Mouse (Mus musculus): ENCODE results near the gene Rimkla. TPM values are rescaled to one million over a fixed set of nuclear protein-coding genes. Genes with fewer than 3 reads are reported as not detected.

The Rimkla gene
- polyA plus RNA-seq, 1 experiment from 2014 or later, result 1.5 TPM

- DNase-seq (peak; percentile 38), ATAC-seq (ENCODE audit: insufficient read depth) (no peak)
- no peak overlapping the region for H3K9ac ChIP-seq
- H3K4me2 ChIP-seq, result no peak overlapping the region
- H3K4me3 ChIP-seq (ENCODE audit: low read depth, low read length), result no peak overlapping the region
- H3K4me1 ChIP-seq (ENCODE audit: insufficient read depth), result peaks cover 14% of the 10 kb centered on the region
- H3K9me3 ChIP-seq (ENCODE audit: low read depth, low read length), result no peaks in the 10 kb centered on the region
- no peaks in the 10 kb centered on the region for H3K36me3 ChIP-seq (ENCODE audit: insufficient read depth)
- no peak for TF ChIP-seq CTCF (IDR thresholded peaks at IDR 0.05; ENCODE audit: low read depth)
- 79% methylated on average over 16 of the region's 16 CpGs for WGBS
- H3K27me3 ChIP-seq (ENCODE audit: insufficient read depth, low read length), result no peaks in the 10 kb centered on the region
- H3K27ac ChIP-seq (ENCODE audit: low read depth), result 0 out of 2 replicates have a peak overlapping the region, but pooled peaks have one; percentile 6
These were observed 24.6 kb downstream of the Rimkla start for GRCm38 (mm10) chr4:119467720-119468380.

DNA sequence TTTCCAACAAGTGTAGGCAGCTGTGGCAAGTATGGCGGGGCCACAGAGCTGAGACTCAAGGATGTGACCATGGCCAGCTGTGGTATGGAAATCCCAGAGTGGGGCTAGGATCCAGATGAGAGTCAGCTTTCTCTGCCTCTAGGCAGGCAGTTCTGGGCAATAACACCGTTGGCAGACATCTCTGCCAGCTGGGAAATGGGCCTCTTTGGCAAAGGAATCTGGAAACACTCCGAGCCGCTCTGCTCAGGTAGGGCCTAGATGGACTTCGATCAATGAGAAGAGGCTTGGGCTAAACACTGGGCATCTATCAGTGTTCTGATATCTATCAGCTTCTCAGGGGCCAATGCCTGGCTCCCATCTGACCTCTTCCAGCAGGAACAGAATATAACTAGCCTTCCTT is 26.6 kb downstream of the Rimkla start:
- peaks cover 18% of the 10 kb centered on the region for H3K4me1 ChIP-seq (ENCODE audit: insufficient read depth)
- H3K27me3 ChIP-seq (ENCODE audit: insufficient read depth, low read length), result no peaks in the 10 kb centered on the region
- no peaks in the 10 kb centered on the region for H3K36me3 ChIP-seq (ENCODE audit: insufficient read depth)
- H3K27ac ChIP-seq (ENCODE audit: low read depth), result no peak overlapping the region
- H3K9ac ChIP-seq, result no peak overlapping the region
- WGBS, result 82% methylated on average over 5 of the region's 5 CpGs
- no peak for DNase-seq
- no peaks in the 10 kb centered on the region for H3K9me3 ChIP-seq (ENCODE audit: low read depth, low read length)
- no peak for TF ChIP-seq CTCF (IDR thresholded peaks at IDR 0.05; ENCODE audit: low read depth)
- no peak overlapping the region for H3K4me3 ChIP-seq (ENCODE audit: low read depth, low read length)
- no peak overlapping the region for H3K4me2 ChIP-seq
- no peak for ATAC-seq (ENCODE audit: insufficient read depth)

DNA sequence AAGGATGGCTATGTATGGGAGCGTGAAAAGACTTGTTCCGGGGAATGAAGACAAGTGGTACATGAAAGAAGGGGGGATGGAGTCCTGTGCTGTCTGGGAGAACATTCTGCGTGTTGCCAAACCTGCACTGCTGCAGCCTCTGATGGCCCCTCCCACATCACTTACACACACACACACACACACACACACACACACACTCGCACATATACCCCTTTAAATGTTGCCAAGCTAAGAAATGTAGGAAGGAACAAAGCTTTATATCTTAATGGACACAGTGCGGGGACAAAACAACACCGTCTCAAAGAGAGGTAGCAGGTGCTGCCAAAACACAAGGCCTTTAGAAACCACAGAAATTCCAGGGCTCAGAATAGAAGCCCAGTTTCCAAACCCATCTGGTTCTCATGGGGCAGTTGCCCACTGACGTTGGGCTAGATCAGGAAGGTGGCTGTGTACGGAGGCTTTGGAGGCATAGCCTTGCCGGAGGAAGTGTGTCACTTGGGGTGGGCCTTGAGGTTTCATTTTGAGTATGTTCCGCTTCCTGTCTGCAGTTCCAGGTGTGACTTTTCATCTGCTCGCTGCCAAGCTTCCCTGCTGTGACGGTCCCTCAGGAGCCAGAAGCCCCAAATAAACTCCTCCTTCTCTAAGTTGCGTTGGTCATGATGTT is 28.5 kb downstream of the Rimkla start:
- DNase-seq, result no peak
- 0 out of 2 replicates have a peak overlapping the region, but pooled peaks have one; percentile 26 for H3K27ac ChIP-seq (ENCODE audit: low read depth)

GRCm38 (mm10) chr4:119462858-119463755 is 29.3 kb downstream of the Rimkla start:
- Histone ChIP-seq H3K4me3 (ENCODE audit: low read depth, low read length) (no peak overlapping the region), H3K4me2 (peak overlapping the region; percentile 23; the same call in 1 of the 2 replicates), H3K36me3 (ENCODE audit: insufficient read depth) (no peaks in the 10 kb centered on the region), H3K4me1 (ENCODE audit: insufficient read depth) (peaks cover 18% of the 10 kb centered on the region), H3K9me3 (ENCODE audit: low read depth, low read length) (no peaks in the 10 kb centered on the region), H3K27me3 (ENCODE audit: insufficient read depth, low read length) (no peaks in the 10 kb centered on the region), H3K9ac (no peak overlapping the region), H3K27ac (ENCODE audit: low read depth) (peak overlapping the region; percentile 52)
- 0 out of 2 replicates have a peak, but pooled peaks have one; percentile 9 for TF ChIP-seq CTCF (IDR thresholded peaks at IDR 0.05; ENCODE audit: low read depth)
- DNase-seq (peak; percentile 89), ATAC-seq (ENCODE audit: insufficient read depth) (peak; percentile 78)
- 24% methylated on average over 11 of the region's 11 CpGs for WGBS

More for the DNA sequence above, 28.5 kb downstream of the Rimkla start:
- H3K4me2 ChIP-seq, result no peak overlapping the region
- H3K27me3 ChIP-seq (ENCODE audit: insufficient read depth, low read length), result no peaks in the 10 kb centered on the region
- ATAC-seq (ENCODE audit: insufficient read depth), result no peak
- peaks cover 18% of the 10 kb centered on the region for H3K4me1 ChIP-seq (ENCODE audit: insufficient read depth)
- WGBS, result 64% methylated on average over 13 of the region's 13 CpGs
- no peaks in the 10 kb centered on the region for H3K36me3 ChIP-seq (ENCODE audit: insufficient read depth)
- H3K9me3 ChIP-seq (ENCODE audit: low read depth, low read length), result no peaks in the 10 kb centered on the region
- no peak overlapping the region for H3K4me3 ChIP-seq (ENCODE audit: low read depth, low read length)
- TF ChIP-seq CTCF (IDR thresholded peaks at IDR 0.05; ENCODE audit: low read depth), result no peak
- no peak overlapping the region for H3K9ac ChIP-seq

- no peak for DNase-seq
- H3K9ac ChIP-seq, result no peak overlapping the region
- TF ChIP-seq CTCF (IDR thresholded peaks at IDR 0.05; ENCODE audit: low read depth), result no peak
- H3K27me3 ChIP-seq (ENCODE audit: insufficient read depth, low read length), result no peaks in the 10 kb centered on the region
- H3K36me3 ChIP-seq (ENCODE audit: insufficient read depth), result no peaks in the 10 kb centered on the region
- H3K9me3 ChIP-seq (ENCODE audit: low read depth, low read length), result no peaks in the 10 kb centered on the region
- peaks cover 18% of the 10 kb centered on the region for H3K4me1 ChIP-seq (ENCODE audit: insufficient read depth)
- ATAC-seq (ENCODE audit: insufficient read depth), result no peak
- 0 out of 2 replicates have a peak overlapping the region, but pooled peaks have one; percentile 23 for H3K4me2 ChIP-seq
- H3K27ac ChIP-seq (ENCODE audit: low read depth), result peak overlapping the region; percentile 52
- no peak overlapping the region for H3K4me3 ChIP-seq (ENCODE audit: low read depth, low read length)
- 75% methylated on average over 3 of the region's 3 CpGs for WGBS
These were observed 30.0 kb downstream of the Rimkla start for GRCm38 (mm10) chr4:119462457-119462856.

DNA sequence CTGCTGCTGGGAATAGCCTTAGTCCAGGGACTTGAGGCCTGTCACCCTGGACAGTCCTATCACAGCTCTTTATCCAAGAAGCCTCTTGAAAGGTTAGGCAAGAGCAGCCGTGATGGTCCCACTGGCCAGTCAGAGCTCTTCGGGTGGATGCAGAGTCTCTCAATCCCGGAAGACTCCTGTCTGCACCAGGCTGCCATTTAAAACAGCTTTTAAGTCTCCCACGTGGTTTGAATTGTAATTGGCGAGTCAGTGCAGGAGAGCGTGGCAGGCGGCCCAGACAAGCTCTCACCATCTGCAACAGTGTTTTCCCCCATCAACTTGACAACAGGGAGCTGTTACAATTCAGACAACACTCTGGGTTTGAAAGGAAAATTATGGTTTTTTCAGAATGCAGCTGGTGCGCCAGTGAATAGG is 31.7 kb downstream of the Rimkla start:
- peaks cover 18% of the 10 kb centered on the region for H3K4me1 ChIP-seq (ENCODE audit: insufficient read depth)
- no peak for TF ChIP-seq CTCF (IDR thresholded peaks at IDR 0.05; ENCODE audit: low read depth)
- H3K27ac ChIP-seq (ENCODE audit: low read depth), result no peak overlapping the region; the same call in 1 of the 2 replicates
- ATAC-seq (ENCODE audit: insufficient read depth), result peak; percentile 85
- H3K27me3 ChIP-seq (ENCODE audit: insufficient read depth, low read length), result no peaks in the 10 kb centered on the region
- H3K9me3 ChIP-seq (ENCODE audit: low read depth, low read length), result no peaks in the 10 kb centered on the region
- H3K36me3 ChIP-seq (ENCODE audit: insufficient read depth), result no peaks in the 10 kb centered on the region
- H3K4me3 ChIP-seq (ENCODE audit: low read depth, low read length), result no peak overlapping the region
- H3K4me2 ChIP-seq, result peak overlapping the region; percentile 0; the same call in 1 of the 2 replicates
- 26% methylated on average over 8 of the region's 8 CpGs for WGBS
- H3K9ac ChIP-seq, result no peak overlapping the region
- DNase-seq, result peak; percentile 91

Measured in lung, embryonic 14.5 days (tissue).